Mouse (Mus musculus) neural tube, embryonic 15.5 days (tissue): ENCODE data around the gene Sept9. TPM values are rescaled to one million over a fixed set of nuclear protein-coding genes. Genes with fewer than 3 reads are reported as not detected.

ENCODE experiments used
- ATAC-seq: fragments of 200-750 bp; cut with Nextera tagmentation; 2 replicates; pipeline ENCODE4 v1.8.0; 2017; ENCODE audit warnings: mild to moderate bottlenecking, moderate TSS enrichment, moderate library complexity; ENCODE audit not compliant: low FRiP score
- H3K27ac ChIP-seq: fragments of 300-500 bp; sonication (generic); replicated peaks from 2 replicates; pipeline ENCODE4 v1.5.1; 2015; ENCODE audit warnings: mild to moderate bottlenecking, inconsistent platforms
- H3K27me3 ChIP-seq: fragments of 300-500 bp; sonication (generic); replicated peaks from 2 replicates; pipeline ENCODE4 v1.6.1; 2015; ENCODE audit warnings: inconsistent platforms
- H3K36me3 ChIP-seq: fragments of 300-500 bp; sonication (generic); 2 replicates; pipeline ENCODE4 v1.6.1; 2015; ENCODE audit warnings: inconsistent platforms
- H3K4me1 ChIP-seq: fragments of 300-500 bp; sonication (generic); 2 replicates; pipeline ENCODE4 v1.6.1; 2015; ENCODE audit warnings: inconsistent platforms
- H3K4me2 ChIP-seq: fragments of 300-500 bp; sonication (generic); 2 replicates; pipeline ENCODE4 v1.6.1; 2015; ENCODE audit warnings: inconsistent platforms, mild to moderate bottlenecking, moderate library complexity
- H3K4me3 ChIP-seq: fragments of 300-500 bp; sonication (generic); replicated peaks from 2 replicates; pipeline ENCODE4 v1.5.1; 2015; ENCODE audit warnings: mild to moderate bottlenecking, inconsistent platforms
- H3K9ac ChIP-seq: fragments of 300-500 bp; sonication (generic); replicated peaks from 2 replicates; pipeline ENCODE4 v1.6.1; 2015; ENCODE audit warnings: mild to moderate bottlenecking, inconsistent platforms
- H3K9me3 ChIP-seq: fragments of 300-500 bp; sonication (generic); replicated peaks from 2 replicates; pipeline ENCODE4 v1.6.1; 2016; ENCODE audit warnings: inconsistent platforms
- WGBS: fragments of 180-500 bp; shearing (Covaris S2); methylation state at CpG from one replicate; pipeline ENCODE4 v1.1.7; 2015; ENCODE audit warnings: mixed read lengths; 5-methylcytosine and 5-hydroxymethylcytosine counted together
- polyA plus RNA-seq: library from polyadenylated mRNA; unstranded; fragments of >200 nt; fragmentation: Nextera tagmentation; extraction: Ambion mirVana; gene quantifications from 2 replicates; pipeline ENCODE4 v1.2.1, GENCODE M21; 2015

Gene Sept9
- polyA plus RNA-seq, 1 experiment from 2014 or later, result 92.2 TPM

GRCm38 (mm10) chr11:117302371-117302770, 102.9 kb downstream of the Sept9 start:
- Histone ChIP-seq H3K27ac (no peak overlapping the region), H3K9ac (no peak overlapping the region), H3K4me1 (peaks cover 10% of the 10 kb centered on the region), H3K9me3 (no peaks in the 10 kb centered on the region), H3K4me3 (no peak overlapping the region), H3K4me2 (no peak overlapping the region), H3K36me3 (no peaks in the 10 kb centered on the region), H3K27me3 (no peaks in the 10 kb centered on the region)
- ATAC-seq, result no peak
- 93% methylated on average over 5 of the region's 5 CpGs for WGBS

GRCm38 (mm10) chr11:117305509-117306188, 106.2 kb downstream of the Sept9 start:
- Histone ChIP-seq H3K9me3 (no peaks in the 10 kb centered on the region), H3K9ac (no peak overlapping the region), H3K4me1 (peaks cover 42% of the 10 kb centered on the region), H3K4me2 (no peak overlapping the region), H3K4me3 (no peak overlapping the region), H3K27me3 (no peaks in the 10 kb centered on the region), H3K27ac (no peak overlapping the region), H3K36me3 (no peaks in the 10 kb centered on the region)
- 91% methylated on average over 7 of the region's 7 CpGs for WGBS
- no peak for ATAC-seq

- ATAC-seq, result no peak
- H3K4me3 ChIP-seq, result no peak overlapping the region
- no peak overlapping the region for H3K9ac ChIP-seq
- no peaks in the 10 kb centered on the region for H3K9me3 ChIP-seq
- WGBS, result 71% methylated on average over 14 of the region's 14 CpGs
- no peak overlapping the region for H3K4me2 ChIP-seq
- H3K27me3 ChIP-seq, result no peaks in the 10 kb centered on the region
- no peak overlapping the region for H3K27ac ChIP-seq
- H3K4me1 ChIP-seq, result peaks cover 51% of the 10 kb centered on the region
- H3K36me3 ChIP-seq, result no peaks in the 10 kb centered on the region
Measured at GRCm38 (mm10) chr11:117306311-117307088, 107.0 kb downstream of the Sept9 start.

- Histone ChIP-seq H3K36me3 (no peaks in the 10 kb centered on the region), H3K9ac (no peak overlapping the region), H3K9me3 (no peaks in the 10 kb centered on the region), H3K27ac (0 out of 2 replicates have a peak overlapping the region, but pooled peaks have one; percentile 33), H3K4me1 (peaks cover 64% of the 10 kb centered on the region), H3K4me3 (no peak overlapping the region), H3K4me2 (no peak overlapping the region), H3K27me3 (no peaks in the 10 kb centered on the region)
- ATAC-seq, result no peak
- WGBS, result 41% methylated on average over 13 of the region's 13 CpGs
Measured at GRCm38 (mm10) chr11:117307895-117308786, 108.7 kb downstream of the Sept9 start.

- Histone ChIP-seq H3K27ac (no peak overlapping the region), H3K4me2 (no peak overlapping the region), H3K9ac (no peak overlapping the region; the same call in 1 of the 2 replicates), H3K9me3 (no peaks in the 10 kb centered on the region), H3K27me3 (no peaks in the 10 kb centered on the region), H3K36me3 (no peaks in the 10 kb centered on the region), H3K4me1 (peaks cover 73% of the 10 kb centered on the region), H3K4me3 (no peak overlapping the region)
- 67% methylated on average over 17 of the region's 17 CpGs for WGBS
- ATAC-seq, result no peak
Measured at GRCm38 (mm10) chr11:117309108-117309917, 109.9 kb downstream of the Sept9 start.

- WGBS, result 75% methylated on average over 3 of the region's 3 CpGs
- Histone ChIP-seq H3K9ac (no peak overlapping the region; the same call in 1 of the 2 replicates), H3K4me1 (peaks cover 78% of the 10 kb centered on the region)
Measured at GRCm38 (mm10) chr11:117309918-117310287, 110.4 kb downstream of the Sept9 start.

GRCm38 (mm10) chr11:117310341-117311107, 111.1 kb downstream of the Sept9 start:
- Histone ChIP-seq H3K27ac (0 out of 2 replicates have a peak overlapping the region, but pooled peaks have one; percentile 56), H3K4me2 (no peak overlapping the region), H3K4me3 (no peak overlapping the region), H3K27me3 (no peaks in the 10 kb centered on the region), H3K9ac (no peak overlapping the region), H3K4me1 (peaks cover 83% of the 10 kb centered on the region), H3K36me3 (no peaks in the 10 kb centered on the region), H3K9me3 (no peaks in the 10 kb centered on the region)
- WGBS, result 88% methylated on average over 12 of the region's 12 CpGs
- no peak for ATAC-seq

More at GRCm38 (mm10) chr11:117309918-117310287, 110.4 kb downstream of the Sept9 start:
- H3K4me3 ChIP-seq, result no peak overlapping the region
- no peaks in the 10 kb centered on the region for H3K9me3 ChIP-seq
- H3K27me3 ChIP-seq, result no peaks in the 10 kb centered on the region
- H3K4me2 ChIP-seq, result no peak overlapping the region
- no peaks in the 10 kb centered on the region for H3K36me3 ChIP-seq
- H3K27ac ChIP-seq, result no peak overlapping the region
- no peak for ATAC-seq

GRCm38 (mm10) chr11:117311127-117311800, 111.8 kb downstream of the Sept9 start:
- H3K27me3 ChIP-seq, result no peaks in the 10 kb centered on the region
- no peak for ATAC-seq
- 49% methylated on average over 15 of the region's 15 CpGs for WGBS
- H3K4me3 ChIP-seq, result no peak overlapping the region
- no peaks in the 10 kb centered on the region for H3K36me3 ChIP-seq
- peak overlapping the region; percentile 56; the same call in 1 of the 2 replicates for H3K27ac ChIP-seq
- no peak overlapping the region for H3K4me2 ChIP-seq
- H3K9ac ChIP-seq, result no peak overlapping the region
- H3K4me1 ChIP-seq, result peaks cover 85% of the 10 kb centered on the region
- no peaks in the 10 kb centered on the region for H3K9me3 ChIP-seq

- Histone ChIP-seq H3K9me3 (no peaks in the 10 kb centered on the region), H3K4me2 (no peak overlapping the region), H3K4me3 (no peak overlapping the region), H3K4me1 (peaks cover 88% of the 10 kb centered on the region), H3K27me3 (no peaks in the 10 kb centered on the region), H3K27ac (peak overlapping the region; percentile 56), H3K36me3 (no peaks in the 10 kb centered on the region), H3K9ac (no peak overlapping the region)
- 0 out of 2 replicates have a peak, but pooled peaks have one; percentile 18 for ATAC-seq
- WGBS, result 70% methylated on average over 23 of the region's 23 CpGs
Measured at GRCm38 (mm10) chr11:117312028-117312901, 112.8 kb downstream of the Sept9 start.
